Mouse (Mus musculus) forebrain, embryonic 14.5 days (tissue): ENCODE measurements at regions not wholly inside any gene's neighbourhood (a gene's known extent, or its start where the extent isn't known, plus 50 kb on each side); places are given as distances from the start of the nearest gene placed in this dataset.

Experiments
- ATAC-seq: fragments of 200-750 bp; cut with Nextera tagmentation; 2 replicates; pipeline ENCODE4 v1.8.0; 2017; ENCODE audit warnings: mild to moderate bottlenecking, moderate library complexity
- DNase-seq: peaks from one replicate; pipeline ENCODE4 v3.0.0-alpha.2; 2015; ENCODE audit warnings: low spot score
- H3K27ac ChIP-seq: fragments of 300-500 bp; sonication (generic); 2 replicates; pipeline ENCODE4 v1.5.1; 2014; ENCODE audit warnings: low read depth, mild to moderate bottlenecking, control low read depth, low read length, moderate library complexity
- H3K27me3 ChIP-seq: fragments of 300-500 bp; sonication (generic); replicated peaks from 2 replicates; pipeline ENCODE4 v1.6.1; 2014; ENCODE audit warnings: low read length, control low read depth, mixed read lengths; ENCODE audit not compliant: control insufficient read depth, insufficient read depth
- H3K36me3 ChIP-seq: fragments of 300-500 bp; sonication (generic); 2 replicates; pipeline ENCODE4 v1.6.1; 2014; ENCODE audit warnings: low read length, control low read depth; ENCODE audit not compliant: control insufficient read depth, insufficient read depth
- H3K4me1 ChIP-seq: fragments of 300-500 bp; sonication (generic); 2 replicates; pipeline ENCODE4 v1.6.1; 2014; ENCODE audit warnings: antibody characterized with exemption, low read length, control low read depth; ENCODE audit not compliant: control insufficient read depth, insufficient read depth
- H3K4me2 ChIP-seq: fragments of 300-500 bp; sonication (generic); 2 replicates; pipeline ENCODE4 v1.6.1; 2014; ENCODE audit warnings: mild to moderate bottlenecking, control low read depth, low read length
- H3K4me3 ChIP-seq: fragments of 300-500 bp; sonication (generic); 2 replicates; pipeline ENCODE4 v1.5.1; 2014; ENCODE audit warnings: low read depth, low read length, control low read depth
- H3K9ac ChIP-seq: fragments of 300-500 bp; sonication (generic); 2 replicates; pipeline ENCODE4 v1.6.1; 2014; ENCODE audit warnings: mild to moderate bottlenecking, low read length, control low read depth, moderate library complexity
- H3K9me3 ChIP-seq: fragments of 300-500 bp; sonication (generic); replicated peaks from 2 replicates; pipeline ENCODE4 v1.6.1; 2016; ENCODE audit warnings: low read length, control low read depth, mixed read lengths; ENCODE audit not compliant: control insufficient read depth
- WGBS: fragments of 180-500 bp; shearing (Covaris S2); extraction: QIAGEN DNeasy Blood & Tissue Kit; methylation state at CpG from one replicate; pipeline ENCODE4 v1.1.7; 2014; 5-methylcytosine and 5-hydroxymethylcytosine counted together

GRCm38 (mm10) chr8:43782106-43782505, 72.3 kb upstream of the Adam34 start:
- peak; percentile 5 for DNase-seq
- no peak overlapping the region for H3K9ac ChIP-seq
- no peaks in the 10 kb centered on the region for H3K4me1 ChIP-seq
- no peak for ATAC-seq
- no peaks in the 10 kb centered on the region for H3K9me3 ChIP-seq
- 21% methylated on average over 4 of the region's 4 CpGs for WGBS
- H3K27ac ChIP-seq = no peak overlapping the region
- H3K27me3 ChIP-seq = no peaks in the 10 kb centered on the region
- no peaks in the 10 kb centered on the region for H3K36me3 ChIP-seq
- H3K4me3 ChIP-seq = no peak overlapping the region
- no peak overlapping the region for H3K4me2 ChIP-seq
